Mouse (Mus musculus) bone marrow macrophage, adult 2 months (primary cell): ENCODE measurements around the gene Hes6.

Experiments used
- CTCF ChIP-seq: IDR thresholded peaks from 2 replicates; pipeline ENCODE4 v1.5.1; 2012; ENCODE audit warnings: low read depth, mild to moderate bottlenecking, low read length, moderate library complexity
- POLR2A ChIP-seq: IDR thresholded peaks from 2 replicates; pipeline ENCODE4 v1.6.1; 2012; ENCODE audit warnings: mild to moderate bottlenecking, low read depth, low read length, borderline replicate concordance

DNA sequence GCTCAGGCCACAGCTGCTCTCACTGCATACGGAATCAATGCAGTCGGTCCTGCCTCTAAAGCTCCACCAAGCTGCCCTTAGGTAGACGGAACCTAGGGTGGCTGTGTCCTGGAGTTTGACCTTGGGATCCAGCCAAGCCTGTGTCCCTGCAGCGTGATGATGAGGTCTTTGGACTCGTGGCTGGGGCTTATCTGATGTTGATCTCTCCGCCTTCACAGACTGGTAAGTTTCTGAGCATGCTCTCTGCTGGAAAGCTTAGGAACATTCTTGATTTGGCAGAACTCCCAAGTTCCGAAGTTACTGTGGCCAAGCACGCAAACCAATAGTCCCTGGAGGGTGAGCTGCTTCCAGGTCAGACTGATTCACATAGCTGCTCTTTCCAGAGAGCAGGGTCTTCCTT, 32.2 kb upstream of the Hes6 start:
- no peak for TF ChIP-seq POLR2A
- no peak for TF ChIP-seq CTCF
